Mouse (Mus musculus): ENCODE results near the gene Chfr. TPM values are rescaled to one million over a fixed set of nuclear protein-coding genes. Genes with fewer than 3 reads are reported as not detected.

Chfr gene
- polyA plus RNA-seq, 1 experiment from 2014 or later: 38.1 TPM

- Histone ChIP-seq H3K36me3 (peaks cover 96% of the 10 kb centered on the region), H3K27me3 (no peaks in the 10 kb centered on the region), H3K9me3 (replicated peaks) (no peaks in the 10 kb centered on the region), H3K4me2 (no peak overlapping the region), H3K9ac (no peak overlapping the region), H3K4me1 (no peaks in the 10 kb centered on the region), H3K27ac (no peak overlapping the region), H3K4me3 (replicated peaks) (no peak overlapping the region)
- 83% methylated on average over 6 of the region's 6 CpGs for WGBS
- ATAC-seq (replicated peaks; ENCODE audit: low FRiP score): no peak
Measured at GRCm38 (mm10) chr5:110204777-110205176, 69.1 kb downstream of the Chfr start.

GRCm38 (mm10) chr5:110211312-110211711, 75.7 kb downstream of the Chfr start:
- Histone ChIP-seq H3K4me3 (replicated peaks) (no peak overlapping the region), H3K9me3 (replicated peaks) (no peaks in the 10 kb centered on the region), H3K36me3 (peaks cover 98% of the 10 kb centered on the region), H3K9ac (no peak overlapping the region), H3K27ac (no peak overlapping the region), H3K4me2 (no peak overlapping the region), H3K27me3 (no peaks in the 10 kb centered on the region), H3K4me1 (no peaks in the 10 kb centered on the region)
- WGBS: 89% methylated on average over 2 of the region's 2 CpGs
- ATAC-seq (replicated peaks; ENCODE audit: low FRiP score): no peak

- Histone ChIP-seq H3K4me2 (no peak overlapping the region), H3K4me1 (no peaks in the 10 kb centered on the region), H3K9ac (no peak overlapping the region), H3K4me3 (replicated peaks) (no peak overlapping the region), H3K27me3 (no peaks in the 10 kb centered on the region), H3K36me3 (peaks cover 99% of the 10 kb centered on the region), H3K27ac (no peak overlapping the region), H3K9me3 (replicated peaks) (no peaks in the 10 kb centered on the region)
- ATAC-seq (replicated peaks; ENCODE audit: low FRiP score): no peak
- 94% methylated on average over 3 of the region's 3 CpGs for WGBS
Measured at GRCm38 (mm10) chr5:110216780-110217179, 81.1 kb downstream of the Chfr start.

GRCm38 (mm10) chr5:110220331-110220730, 84.7 kb downstream of the Chfr start:
- no peaks in the 10 kb centered on the region for H3K9me3 ChIP-seq (replicated peaks)
- H3K9ac ChIP-seq: no peak overlapping the region
- no peaks in the 10 kb centered on the region for H3K4me1 ChIP-seq
- H3K27me3 ChIP-seq: no peaks in the 10 kb centered on the region
- H3K36me3 ChIP-seq: peaks cover 95% of the 10 kb centered on the region
- 93% methylated on average over 4 of the region's 4 CpGs for whole genome bisulfite sequencing
- no peak overlapping the region for H3K4me3 ChIP-seq (replicated peaks)
- H3K4me2 ChIP-seq: no peak overlapping the region
- ATAC-seq (replicated peaks; ENCODE audit: low FRiP score): no peak
- H3K27ac ChIP-seq: no peak overlapping the region

Other genes starting within 250 kb of the Chfr start
- 0.66 and 0.98 TPM in 2 replicates for gene Gm15446, start 212.4 kb upstream of the Chfr start, polyA plus RNA-seq (2015; fragmentation: Nextera tagmentation; extraction: Ambion mirVana)
- gene Zfp932, start 139.3 kb upstream of the Chfr start, polyA plus RNA-seq (2015; fragmentation: Nextera tagmentation; extraction: Ambion mirVana): 21.7 and 24.1 TPM in 2 replicates
- gene Gm17655, start 63.3 kb upstream of the Chfr start, polyA plus RNA-seq (2015; fragmentation: Nextera tagmentation; extraction: Ambion mirVana): 6.7 and 7.6 TPM in 2 replicates
- 1.5 and 2.2 TPM in 2 replicates for gene Gm35315, start 41.4 kb upstream of the Chfr start, polyA plus RNA-seq (2015; fragmentation: Nextera tagmentation; extraction: Ambion mirVana)
- 1.4 and 1.6 TPM in 2 replicates for gene Plcxd1, start 35.9 kb upstream of the Chfr start, polyA plus RNA-seq (2015; fragmentation: Nextera tagmentation; extraction: Ambion mirVana)
- gene Gtpbp6, start 27.6 kb upstream of the Chfr start, polyA plus RNA-seq (2015; fragmentation: Nextera tagmentation; extraction: Ambion mirVana): 32.3 and 34.9 TPM in 2 replicates
- 3.8 and 5.7 TPM in 2 replicates for gene Zfp605, start 25.8 kb upstream of the Chfr start, polyA plus RNA-seq (2015; fragmentation: Nextera tagmentation; extraction: Ambion mirVana)
- gene Golga3, start 40.9 kb downstream of the Chfr start, polyA plus RNA-seq (2015; fragmentation: Nextera tagmentation; extraction: Ambion mirVana): 19.0 and 19.4 TPM in 2 replicates
- gene Ankle2, start 95.2 kb downstream of the Chfr start, polyA plus RNA-seq (2015; fragmentation: Nextera tagmentation; extraction: Ambion mirVana): 29.7 and 32.2 TPM in 2 replicates
- gene Pgam5, start 134.1 kb downstream of the Chfr start, polyA plus RNA-seq (2015; fragmentation: Nextera tagmentation; extraction: Ambion mirVana): 67.6 and 68.1 TPM in 2 replicates
- gene Pxmp2, start 150.3 kb downstream of the Chfr start, polyA plus RNA-seq (2015; fragmentation: Nextera tagmentation; extraction: Ambion mirVana): 17.7 and 20.4 TPM in 2 replicates
- gene Pole, start 150.5 kb downstream of the Chfr start, polyA plus RNA-seq (2015; fragmentation: Nextera tagmentation; extraction: Ambion mirVana): 32.9 and 33.1 TPM in 2 replicates
- gene P2rx2, start 207.4 kb downstream of the Chfr start, polyA plus RNA-seq (2015; fragmentation: Nextera tagmentation; extraction: Ambion mirVana): 0.68 and 0.87 TPM in 2 replicates
- not detected in 2 replicates for gene Lrcol1, start 208.9 kb downstream of the Chfr start, polyA plus RNA-seq (2015; fragmentation: Nextera tagmentation; extraction: Ambion mirVana)